12 mouse cellular contexts compared by ENCODE assay signal in genomic region chr8:124630489-124630888, GRCm38 (mm10). TPM values are rescaled to one million over a fixed set of nuclear protein-coding genes. Genes with fewer than 3 reads are reported as not detected.
DNase-seq lines count a peak whose midpoint lies in the region; ATAC-seq and TF ChIP-seq lines count a peak whose summit lies in the region.
"Had no signal": no experiment of that assay in that cellular context is flagged by ENCODE, and none has a peak within 500 bp of the region (broad histone marks: within the 10 kb centered on the region; RNA-seq: fewer than 3 reads in every experiment).

No protein-coding gene starts in this region.

- DNase-seq in gastrocnemius, adult 18-20 months (ENCODE audit: low spot score) = peak; percentile 43
- DNase-seq in gastrocnemius, postnatal 10 days = no peak
- peak; percentile 64 for DNase-seq in kidney, postnatal 0 days (ENCODE audit: low spot score)
- DNase-seq in kidney, adult 8-10 months = no peak
- DNase-seq in heart, postnatal 0 days (ENCODE audit: low spot score) = no peak
- DNase-seq in lung, postnatal 10 days = peak; percentile 72
- no peak for DNase-seq in right cerebral cortex, adult 2 months (ENCODE audit: low spot score in 2 of 2)
- DNase-seq: adrenal gland, adult 8-10 months had no signal

- H3K36me3 ChIP-seq in kidney, postnatal 0 days (ENCODE audit: insufficient read depth, low read length) = 0 out of 2 replicates have a peak, but pooled peaks cover 3% of the 10 kb centered on the region
- peaks cover 7% of the 10 kb centered on the region for H3K36me3 ChIP-seq in heart, postnatal 0 days (replicated peaks; ENCODE audit: control insufficient read depth, insufficient read depth, low read length)

- H3K4me1 ChIP-seq in kidney, postnatal 0 days (replicated peaks; ENCODE audit: insufficient read depth, low read length) = no peaks in the 10 kb centered on the region
- peaks cover 36% of the 10 kb centered on the region for H3K4me1 ChIP-seq in heart, postnatal 0 days (ENCODE audit: control insufficient read depth, insufficient read depth)

- 72% methylated on average over 6 of the region's 6 CpGs for WGBS in kidney, postnatal 0 days
- 64% methylated on average over 6 of the region's 6 CpGs for WGBS in heart, postnatal 0 days

- no peak overlapping the region for H3K4me3 ChIP-seq in kidney, postnatal 0 days (replicated peaks; ENCODE audit: low read depth, low read length)
- no peak overlapping the region for H3K4me3 ChIP-seq in heart, postnatal 0 days (ENCODE audit: low read depth, low read length)

- no peaks in the 10 kb centered on the region for H3K27me3 ChIP-seq in kidney, postnatal 0 days (ENCODE audit: insufficient read depth, low read length)
- no peaks in the 10 kb centered on the region for H3K27me3 ChIP-seq in heart, postnatal 0 days (ENCODE audit: control insufficient read depth, insufficient read depth, low read length)
- H3K27me3 ChIP-seq: Patski had no signal

- no peak for TF ChIP-seq EP300 in heart, postnatal 0 days (IDR thresholded peaks at IDR 0.05; ENCODE audit: low read depth)

- no peak overlapping the region for H3K4me2 ChIP-seq in kidney, postnatal 0 days (ENCODE audit: low read length)
- H3K4me2 ChIP-seq in heart, postnatal 0 days (ENCODE audit: low read depth, low read length) = no peak overlapping the region

- no peak overlapping the region for H3K9ac ChIP-seq in kidney, postnatal 0 days (ENCODE audit: low read depth, low read length)
- H3K9ac ChIP-seq in heart, postnatal 0 days (replicated peaks; ENCODE audit: low read depth, low read length) = no peak overlapping the region

- no peak overlapping the region for H3K27ac ChIP-seq in kidney, postnatal 0 days
- H3K27ac ChIP-seq in heart, postnatal 0 days (ENCODE audit: low read depth) = 0 out of 2 replicates have a peak overlapping the region, but pooled peaks have one; percentile 6
- H3K27ac ChIP-seq: macrophage had no signal

- no peak for ATAC-seq in kidney, postnatal 0 days (replicated peaks; ENCODE audit: low FRiP score, low read depth)
- ATAC-seq in heart, postnatal 0 days (ENCODE audit: insufficient read depth, low read depth) = no peak
- ATAC-seq in erythroid progenitor cell, adult 5-6 weeks (replicated peaks; ENCODE audit: low FRiP score, poor library complexity, severe bottlenecking) = no peak
- ATAC-seq: CD4-positive, CD25-positive, alpha-beta regulatory T cell, adult 4 months; Patski had no signal

- TF ChIP-seq CTCF in kidney, postnatal 0 days (IDR thresholded peaks at IDR 0.05; ENCODE audit: low read depth) = no peak
- TF ChIP-seq CTCF in heart, postnatal 0 days (IDR thresholded peaks at IDR 0.05; ENCODE audit: low read depth) = no peak

- H3K9me3 ChIP-seq in kidney, postnatal 0 days (replicated peaks; ENCODE audit: low read length) = no peaks in the 10 kb centered on the region
- H3K9me3 ChIP-seq in heart, postnatal 0 days (replicated peaks; ENCODE audit: control insufficient read depth, low read length) = no peaks in the 10 kb centered on the region

RNA-seq across cellular contexts. Expression of gene 2310022B05Rik, which starts 32.7 kb away (rescaled TPM):
- 10 to 100 TPM; 10.0 to 15.7 TPM for total RNA-seq in gastrocnemius, adult 18-20 months (2021)
- 10 to 100 TPM; 31.7 to 42.0 TPM for total RNA-seq in gastrocnemius, postnatal 10 days (2021)
- 30.2 and 32.0 TPM in 2 replicates for polyA plus RNA-seq in kidney, postnatal 0 days (2015; fragmentation: Nextera tagmentation; extraction: Ambion mirVana)
- total RNA-seq in heart, postnatal 0 days (2014; rRNA removed; ENCODE audit: low replicate concordance) = 144 and 164 TPM in 2 replicates
- polyA plus RNA-seq in heart, postnatal 0 days (2015; fragmentation: Nextera tagmentation; extraction: Ambion mirVana) = 29.8 and 30.7 TPM in 2 replicates
- 38.6 and 42.8 TPM in 2 replicates for total RNA-seq in erythroid progenitor cell, adult 5-6 weeks (2015; ENCODE audit: low replicate concordance)
- total RNA-seq in erythroid progenitor cell, adult 5-6 weeks (2017; ENCODE audit: low replicate concordance) = 12.5 and 17.8 TPM in 2 replicates

RNA-seq across cellular contexts. Expression of gene Capn9, which starts 54.6 kb away (rescaled TPM):
- not detected for total RNA-seq in gastrocnemius, adult 18-20 months (2021)
- total RNA-seq in gastrocnemius, postnatal 10 days (2021) = not detected
- polyA plus RNA-seq in kidney, postnatal 0 days (2015; fragmentation: Nextera tagmentation; extraction: Ambion mirVana) = 0.20 and 0.24 TPM in 2 replicates
- not detected in 2 replicates for total RNA-seq in heart, postnatal 0 days (2014; rRNA removed; ENCODE audit: low replicate concordance)
- 0.26 and 0.33 TPM in 2 replicates for polyA plus RNA-seq in heart, postnatal 0 days (2015; fragmentation: Nextera tagmentation; extraction: Ambion mirVana)
- total RNA-seq in erythroid progenitor cell, adult 5-6 weeks (2015; ENCODE audit: low replicate concordance) = not detected in 2 replicates
- total RNA-seq in erythroid progenitor cell, adult 5-6 weeks (2017; ENCODE audit: low replicate concordance) = not detected in 2 replicates
- polyA plus RNA-seq: CD4-positive, CD25-positive, alpha-beta regulatory T cell, adult 4 months; macrophage; Patski had no signal

Comparison
In these comparisons a context has a peak if more than half of its experiments do, and no peak if none do; other contexts are left out.
1. DNase-seq: peak in gastrocnemius, adult 18-20 months (single experiment), kidney, postnatal 0 days (single experiment) and lung, postnatal 10 days (single experiment); none in gastrocnemius, postnatal 10 days (single experiment), kidney, adult 8-10 months (0 of 2), heart, postnatal 0 days (single experiment) and right cerebral cortex, adult 2 months (0 of 2).